Mouse (Mus musculus): ENCODE results near the gene Selenov.
A peak's percentile ranks its signal among the peaks of the same experiment; 100 is the strongest.

DNA sequence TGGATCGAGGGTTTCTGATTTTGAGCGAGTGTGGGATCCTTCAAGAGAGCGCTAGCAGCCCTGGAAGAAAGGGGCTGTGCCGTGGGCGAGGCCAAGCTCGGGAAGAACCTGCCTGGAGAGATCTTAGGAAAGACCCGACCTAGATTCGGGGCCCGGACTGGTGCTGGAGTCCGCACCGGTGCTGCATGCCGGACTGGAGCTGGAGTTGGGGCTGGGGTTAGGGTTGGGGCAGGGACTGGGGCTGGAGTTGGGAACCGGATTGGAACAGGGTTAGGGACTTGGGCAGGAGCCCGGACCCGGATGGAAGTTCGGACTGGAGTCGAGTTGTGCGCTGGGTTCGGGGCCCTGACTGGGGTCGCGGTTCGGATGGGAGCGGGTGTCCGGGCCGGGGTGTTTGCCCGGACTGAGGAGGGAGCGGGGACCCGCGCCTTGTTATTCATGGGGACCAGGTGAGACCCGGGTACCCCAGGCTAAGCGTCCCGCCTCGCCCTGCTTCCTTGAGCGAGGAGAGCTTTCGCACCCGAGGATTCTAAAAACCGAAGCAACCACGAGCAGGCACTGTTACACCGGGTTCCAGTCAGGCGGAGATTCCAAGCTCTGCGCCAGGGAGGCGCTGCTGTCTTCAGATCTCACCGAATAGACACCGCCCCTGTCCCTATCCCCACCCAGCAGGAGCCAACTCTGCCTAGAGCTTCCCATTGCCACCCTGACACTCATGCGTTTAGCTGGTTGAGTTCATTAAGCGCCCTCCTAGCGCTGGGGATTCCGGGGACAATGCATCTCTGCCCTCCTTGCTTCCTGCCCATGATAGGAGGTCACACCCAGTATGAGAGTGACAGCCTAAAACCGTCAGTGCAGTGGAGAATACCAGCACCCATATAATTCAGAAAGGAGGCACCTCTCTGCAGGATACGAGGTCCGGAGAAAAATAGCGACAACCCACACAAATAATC is at the start of gene Selenov:
- TF ChIP-seq POLR2A (IDR thresholded peaks at IDR 0.05; ENCODE audit: borderline replicate concordance, insufficient read depth, low read length), result no peak
- TF ChIP-seq CTCF (IDR thresholded peaks at IDR 0.05; ENCODE audit: borderline replicate concordance, insufficient read depth, low read depth, low read length), result peak; percentile 14; the same call in 1 of the 2 replicates
